Mouse (Mus musculus) CD4-positive helper T cell, adult 2 months (primary cell): ENCODE results near the gene Isl1.

Source experiments
- DNase-seq: peaks from one replicate; pipeline ENCODE4 v3.0.0-alpha.2; 2012; ENCODE audit warnings: low read depth, missing footprints, low spot score

Gene Isl1

DNA sequence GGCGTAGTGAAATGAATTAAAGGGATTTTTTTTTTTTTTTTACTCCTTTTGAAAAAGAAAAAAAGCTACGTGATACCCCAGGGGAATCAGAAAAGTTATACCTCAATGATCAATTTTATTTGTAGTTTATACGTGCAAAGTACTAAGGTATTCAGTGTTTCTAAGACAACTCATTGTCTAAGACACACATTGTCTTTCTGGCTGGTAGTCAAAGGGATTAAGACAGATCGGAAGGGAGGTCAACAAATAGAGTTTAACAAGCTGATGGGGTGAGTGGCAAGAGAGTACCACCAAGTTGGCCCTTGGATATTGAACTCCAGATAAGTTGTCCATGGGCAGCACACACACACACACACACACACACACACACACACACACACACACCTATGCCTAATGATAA is 14.1 kb downstream of the Isl1 start:
- DNase-seq, result no peak

DNA sequence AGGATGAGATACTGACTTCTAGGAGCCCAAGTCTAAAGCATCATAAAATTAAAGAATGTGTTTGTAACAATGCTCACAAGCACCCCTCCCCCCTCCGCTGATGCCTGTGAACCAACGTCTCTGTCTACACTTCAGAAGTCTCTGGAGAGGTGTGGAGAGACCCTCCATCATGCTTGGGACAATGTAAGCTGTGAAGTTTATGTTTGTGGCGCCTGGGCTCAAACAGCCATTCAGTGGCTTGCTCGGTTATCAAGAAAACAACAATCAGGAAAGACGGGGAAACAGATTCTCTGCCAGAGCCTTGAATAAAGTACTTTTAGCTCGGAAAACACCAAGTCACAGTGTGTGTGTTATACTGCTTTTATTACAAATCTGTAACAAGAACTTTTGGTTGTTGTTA is 14.8 kb downstream of the Isl1 start:
- no peak for DNase-seq

DNA sequence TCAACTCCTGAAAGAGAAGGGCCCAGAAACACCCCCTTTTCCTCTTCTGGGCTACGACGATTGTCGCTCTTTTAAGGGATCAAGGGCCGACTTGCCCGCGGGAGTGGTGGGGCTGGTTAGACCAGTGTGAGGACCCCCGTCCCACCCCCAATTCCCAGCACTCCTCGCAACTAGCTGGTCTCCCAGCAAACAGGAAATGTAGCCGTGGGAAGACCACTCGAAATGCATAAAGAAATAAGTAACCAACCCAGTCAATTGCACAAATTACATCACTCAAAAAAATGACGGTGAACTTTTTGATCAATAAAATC is 15.4 kb downstream of the Isl1 start:
- DNase-seq, result no peak

DNA sequence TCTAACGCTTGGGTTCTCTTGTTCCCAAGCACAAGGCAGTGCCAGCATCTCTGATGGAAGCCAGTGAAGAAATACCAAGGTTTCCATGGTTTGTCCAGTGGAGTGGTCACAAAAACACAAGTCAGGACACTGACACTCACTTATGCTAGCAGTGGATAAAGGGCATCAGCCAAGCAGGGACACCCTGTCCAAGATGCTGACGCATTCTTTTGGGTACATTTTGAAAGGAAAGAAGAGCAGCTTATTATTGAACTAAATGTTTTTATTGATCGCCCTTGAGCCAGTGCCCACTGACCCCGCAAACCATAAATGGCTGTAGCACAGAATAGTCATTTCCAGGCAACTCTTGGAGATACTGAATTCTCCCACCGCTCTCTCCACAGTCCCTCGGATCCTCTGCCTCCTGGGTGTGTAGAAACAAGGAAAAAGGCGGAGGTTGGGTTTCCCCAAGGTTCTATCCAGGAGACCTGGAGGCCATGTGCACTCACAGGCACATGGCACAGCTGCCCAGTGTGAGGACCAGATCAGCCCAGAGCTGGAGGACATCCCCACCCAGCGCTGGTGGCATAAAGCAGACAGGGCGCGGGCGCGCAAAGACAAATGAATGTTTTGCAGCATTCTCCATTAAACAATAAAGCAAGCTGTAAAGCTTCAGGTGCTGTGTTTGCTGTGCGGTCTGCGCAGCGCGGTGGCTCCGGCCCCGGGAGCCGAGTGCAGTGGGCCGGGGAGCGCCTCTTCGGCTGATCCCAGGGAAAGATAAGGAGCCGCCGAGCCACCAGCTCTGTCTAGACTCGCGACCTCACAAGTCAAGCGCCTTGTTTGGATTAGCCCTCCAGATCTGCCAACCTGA is 16.0 kb downstream of the Isl1 start:
- no peak for DNase-seq

DNA sequence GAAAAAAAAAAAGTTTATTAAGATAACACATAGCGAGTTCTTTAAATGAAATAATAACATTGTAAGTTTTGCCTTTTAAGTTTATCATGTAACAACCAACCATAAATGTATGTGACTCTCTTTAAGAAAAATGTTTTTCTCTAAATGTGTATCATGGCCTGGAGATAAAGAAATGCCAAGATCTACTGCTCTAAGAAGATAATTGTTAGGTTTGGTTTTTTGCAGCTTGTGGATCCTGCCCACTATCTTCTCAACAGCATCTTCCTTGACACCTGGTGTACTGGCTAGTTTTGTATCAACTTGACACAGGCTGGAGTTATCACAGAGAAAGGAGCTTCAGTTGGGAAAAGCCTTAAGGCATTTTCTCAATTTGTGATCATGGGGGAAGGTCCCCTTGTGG is 19.8 kb downstream of the Isl1 start:
- no peak for DNase-seq

DNA sequence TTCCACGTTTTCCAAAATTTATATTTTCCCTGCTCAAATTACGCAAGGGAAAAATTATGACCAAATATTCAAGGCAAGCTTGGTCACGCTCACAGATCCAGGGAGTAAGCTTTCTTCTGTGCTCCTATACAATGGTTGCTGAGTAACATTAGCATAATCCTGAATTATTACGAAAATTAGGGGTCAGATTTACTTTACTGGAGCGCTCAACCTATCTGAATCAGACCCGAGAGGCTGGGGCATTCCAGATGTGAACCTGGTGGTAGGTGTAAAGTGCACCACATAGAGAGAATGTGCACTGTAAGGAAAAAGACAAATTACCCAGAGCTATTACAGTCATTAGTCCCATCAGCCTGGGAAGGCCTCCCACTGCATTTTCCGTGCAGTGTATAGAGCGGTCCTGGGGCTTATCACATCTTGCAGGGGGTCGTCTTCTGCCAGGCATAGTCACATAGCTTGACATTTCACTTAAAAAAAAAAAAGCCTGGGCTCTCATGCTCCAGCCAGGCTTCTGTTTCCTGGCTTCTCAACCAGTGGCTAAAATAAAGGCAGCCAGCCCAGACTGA is 30.2 kb downstream of the Isl1 start:
- no peak for DNase-seq
